Mouse (Mus musculus) lung, embryonic 16.5 days (tissue): ENCODE results near the gene Trmt10b. TPM values are rescaled to one million over a fixed set of nuclear protein-coding genes. Genes with fewer than 3 reads are reported as not detected.
A peak's percentile ranks its signal among the peaks of the same experiment; 100 is the strongest.

Experiments
- ATAC-seq: fragments of 200-750 bp; cut with Nextera tagmentation; 2 replicates; pipeline ENCODE4 v1.8.0; 2017; ENCODE audit warnings: low read depth, mild to moderate bottlenecking, moderate library complexity
- H3K27ac ChIP-seq: fragments of 300-500 bp; sonication (generic); 2 replicates; pipeline ENCODE4 v1.5.1; 2014; ENCODE audit warnings: mild to moderate bottlenecking, control low read depth, low read length
- H3K27me3 ChIP-seq: fragments of 300-500 bp; sonication (generic); 2 replicates; pipeline ENCODE4 v1.6.1; 2014; ENCODE audit warnings: low read depth, low read length, mixed read lengths; ENCODE audit not compliant: control insufficient read depth, insufficient read depth
- H3K36me3 ChIP-seq: fragments of 300-500 bp; sonication (generic); 2 replicates; pipeline ENCODE4 v1.6.1; 2014; ENCODE audit warnings: low read length; ENCODE audit not compliant: control insufficient read depth, insufficient read depth
- H3K4me1 ChIP-seq: fragments of 300-500 bp; sonication (generic); replicated peaks from 2 replicates; pipeline ENCODE4 v1.6.1; 2014; ENCODE audit warnings: low read length, mixed read lengths; ENCODE audit not compliant: control insufficient read depth, insufficient read depth
- H3K4me2 ChIP-seq: fragments of 300-500 bp; sonication (generic); 2 replicates; pipeline ENCODE4 v1.6.1; 2014; ENCODE audit warnings: low read depth, low read length, control low read depth
- H3K4me3 ChIP-seq: fragments of 300-500 bp; sonication (generic); 2 replicates; pipeline ENCODE4 v1.5.1; 2014; ENCODE audit warnings: mild to moderate bottlenecking, low read length, control low read depth
- H3K9ac ChIP-seq: fragments of 300-500 bp; sonication (generic); 2 replicates; pipeline ENCODE4 v1.6.1; 2014; ENCODE audit warnings: low read length, control low read depth
- H3K9me3 ChIP-seq: fragments of 300-500 bp; sonication (generic); 2 replicates; pipeline ENCODE4 v1.6.1; 2016; ENCODE audit warnings: low read length; ENCODE audit not compliant: control insufficient read depth
- WGBS: fragments of 180-500 bp; shearing (Covaris S2); extraction: QIAGEN DNeasy Blood & Tissue Kit; methylation state at CpG from one replicate; pipeline ENCODE4 v1.1.7; 2014; 5-methylcytosine and 5-hydroxymethylcytosine counted together
- polyA plus RNA-seq: library from polyadenylated mRNA; unstranded; fragments of >200 nt; fragmentation: Nextera tagmentation; extraction: Ambion mirVana; gene quantifications from 2 replicates; pipeline ENCODE4 v1.2.1, GENCODE M21; 2015

Trmt10b gene
- polyA plus RNA-seq, 1 experiment from 2014 or later, result 19.2 TPM

- peak; percentile 60; the same call in 1 of the 2 replicates for ATAC-seq
- WGBS, result 52% methylated on average over 7 of the region's 7 CpGs
- H3K36me3 ChIP-seq, result no peaks in the 10 kb centered on the region
These were observed 34.2 kb downstream of the Trmt10b start for GRCm38 (mm10) chr4:45331139-45331538.

DNA sequence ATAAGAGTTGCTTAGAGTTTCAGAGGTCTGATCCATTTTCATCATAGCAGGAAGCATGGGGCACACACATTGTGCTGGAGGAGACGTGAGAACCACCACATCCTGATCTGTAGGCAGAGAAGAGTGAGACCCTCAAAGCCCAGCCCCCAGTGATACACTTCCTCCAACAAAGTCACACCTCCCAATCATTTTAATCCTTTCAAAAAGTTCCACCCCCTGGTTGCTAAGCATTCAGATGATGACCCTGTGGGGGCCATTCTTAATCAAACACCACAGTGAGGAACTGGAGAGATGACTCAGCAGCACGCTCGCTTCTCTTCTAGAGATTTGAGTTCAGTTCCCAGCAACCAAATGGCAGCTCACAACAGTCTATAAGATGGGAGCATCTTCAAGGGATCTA, 35.5 kb downstream of the Trmt10b start:
- no peaks in the 10 kb centered on the region for H3K9me3 ChIP-seq
- H3K4me1 ChIP-seq, result no peaks in the 10 kb centered on the region
- H3K4me3 ChIP-seq, result no peak overlapping the region
- H3K4me2 ChIP-seq, result no peak overlapping the region
- no peak overlapping the region for H3K27ac ChIP-seq
- no peak overlapping the region for H3K9ac ChIP-seq
- no peaks in the 10 kb centered on the region for H3K36me3 ChIP-seq
- 45% methylated on average over 3 of the region's 3 CpGs for WGBS
- H3K27me3 ChIP-seq, result no peaks in the 10 kb centered on the region
- no peak for ATAC-seq

More at GRCm38 (mm10) chr4:45331139-45331538, 34.2 kb downstream of the Trmt10b start:
- Histone ChIP-seq H3K27ac (no peak overlapping the region), H3K9ac (no peak overlapping the region), H3K27me3 (no peaks in the 10 kb centered on the region), H3K4me1 (no peaks in the 10 kb centered on the region), H3K9me3 (no peaks in the 10 kb centered on the region), H3K4me3 (no peak overlapping the region), H3K4me2 (no peak overlapping the region)

GRCm38 (mm10) chr4:45341226-45341625, 44.3 kb downstream of the Trmt10b start:
- 47% methylated on average over 9 of the region's 9 CpGs for WGBS
- no peaks in the 10 kb centered on the region for H3K36me3 ChIP-seq
- H3K4me1 ChIP-seq, result peaks cover 13% of the 10 kb centered on the region

GRCm38 (mm10) chr4:45341669-45342249, 44.8 kb downstream of the Trmt10b start, which contains the start of gene Dcaf10:
Gene Dcaf10, plus strand, starts transcription at chr4:45342101.
- H3K4me1 ChIP-seq, result peaks cover 13% of the 10 kb centered on the region
- H3K9ac ChIP-seq, result peak within 1 kb of the TSS; percentile 91
- peak within 1 kb of the TSS; percentile 80 for H3K4me3 ChIP-seq
- WGBS, result under 1% methylated on average over 28 of the region's 42 CpGs
- H3K36me3 ChIP-seq, result no peaks in the 10 kb centered on the region
- peak; percentile 96 for ATAC-seq
- peak within 1 kb of the TSS; percentile 81 for H3K4me2 ChIP-seq
- H3K9me3 ChIP-seq, result no peaks in the 10 kb centered on the region
- no peaks in the 10 kb centered on the region for H3K27me3 ChIP-seq
- peak within 1 kb of the TSS; percentile 98 for H3K27ac ChIP-seq

More at GRCm38 (mm10) chr4:45341226-45341625, 44.3 kb downstream of the Trmt10b start:
- Histone ChIP-seq H3K9ac (peak overlapping the region; percentile 91), H3K4me2 (peak overlapping the region; percentile 81), H3K9me3 (no peaks in the 10 kb centered on the region), H3K27me3 (no peaks in the 10 kb centered on the region), H3K27ac (peak overlapping the region; percentile 98), H3K4me3 (peak overlapping the region; percentile 80)
- ATAC-seq, result no peak

- Histone ChIP-seq H3K27ac (peak within 1 kb of the TSS; percentile 98), H3K9ac (peak within 1 kb of the TSS; percentile 91), H3K4me1 (peaks cover 13% of the 10 kb centered on the region), H3K4me3 (peak within 1 kb of the TSS; percentile 80), H3K4me2 (peak within 1 kb of the TSS; percentile 81), H3K36me3 (no peaks in the 10 kb centered on the region), H3K9me3 (no peaks in the 10 kb centered on the region), H3K27me3 (no peaks in the 10 kb centered on the region)
- under 1% methylated on average over 54 of the region's 76 CpGs for WGBS
- ATAC-seq, result peak; percentile 86
These were observed 45.6 kb downstream of the Trmt10b start, which contains the start of gene Exosc3 for GRCm38 (mm10) chr4:45342286-45343155. Gene Exosc3, minus strand, starts transcription at chr4:45342732.

GRCm38 (mm10) chr4:45356653-45357052, 59.7 kb downstream of the Trmt10b start:
- Histone ChIP-seq H3K4me3 (no peak overlapping the region), H3K9ac (no peak overlapping the region), H3K27me3 (no peaks in the 10 kb centered on the region), H3K9me3 (no peaks in the 10 kb centered on the region), H3K4me2 (no peak overlapping the region), H3K4me1 (no peaks in the 10 kb centered on the region), H3K27ac (no peak overlapping the region), H3K36me3 (peaks cover 7% of the 10 kb centered on the region)
- ATAC-seq, result no peak
- WGBS, result 77% methylated on average over 3 of the region's 3 CpGs

Other genes with a start within 250 kb of the Trmt10b start
- gene Fbxo10, start 212.5 kb upstream of the Trmt10b start, polyA plus RNA-seq, result 13.8 and 13.9 TPM in 2 replicates
- gene Tomm5, start 189.0 kb upstream of the Trmt10b start, polyA plus RNA-seq, result 172 and 181 TPM in 2 replicates
- 0.48 and 0.59 TPM in 2 replicates for gene Frmpd1, start 112.3 kb upstream of the Trmt10b start, polyA plus RNA-seq
- gene Dcaf10, start 45.0 kb downstream of the Trmt10b start, polyA plus RNA-seq, result 9.7 and 10.2 TPM in 2 replicates
- gene Exosc3, start 45.6 kb downstream of the Trmt10b start, polyA plus RNA-seq, result 64.4 and 77.4 TPM in 2 replicates
- 69.4 and 75.7 TPM in 2 replicates for gene Slc25a51, start 111.6 kb downstream of the Trmt10b start, polyA plus RNA-seq
- gene Shb, start 235.3 kb downstream of the Trmt10b start, polyA plus RNA-seq, result 12.4 and 16.1 TPM in 2 replicates